Mouse (Mus musculus) Patski (cell line): ENCODE results near the gene Thnsl2. TPM values are rescaled to one million over a fixed set of nuclear protein-coding genes. Genes with fewer than 3 reads are reported as not detected.

Experiments
- ATAC-seq: fragments of 100-300 bp; one replicate; pipeline ENCODE4 v1.8.0; 2021
- CTCF ChIA-PET: fragments of 350-600 bp; sonication (Branson Sonifier 250); formaldehyde crosslinking; loops from one replicate; lab custom pipeline; 2022; ENCODE audit warnings: inconsistent platforms; lab: Charles Lee
- POLR2A ChIA-PET: fragments of 350-600 bp; sonication (Branson Sonifier 250); formaldehyde crosslinking; loops from one replicate; lab custom pipeline; 2022; ENCODE audit warnings: antibody characterized with exemption, inconsistent platforms; lab: Charles Lee
- DNase-seq: peaks from one replicate; pipeline ENCODE4 v3.0.0-alpha.2; 2011; ENCODE audit warnings: low read depth, low spot score
- H3K27me3 ChIP-seq: fragments of 371-371 bp; one replicate; pipeline ENCODE4 v1.5.1; 2021
- CTCF ChIP-seq: fragments of 100-300 bp; IDR thresholded peaks from one replicate; pipeline ENCODE4 v1.5.1; 2021
- in situ Hi-C: fragments of 300-500 bp; cut with MboI; formaldehyde crosslinking; loops from 3 replicates; pipeline ENCODE4 v1.11.1; 2018; ENCODE audit warnings: low pct_unique_long_range_greater_than_20kb, mixed read lengths
- polyA plus RNA-seq: library from polyadenylated mRNA; unstranded; gene quantifications from one replicate; pipeline ENCODE4 v1.2.3, GENCODE M21; 2021

Gene Thnsl2
- polyA plus RNA-seq, 1 experiment from 2014 or later: 0.08 TPM

DNA sequence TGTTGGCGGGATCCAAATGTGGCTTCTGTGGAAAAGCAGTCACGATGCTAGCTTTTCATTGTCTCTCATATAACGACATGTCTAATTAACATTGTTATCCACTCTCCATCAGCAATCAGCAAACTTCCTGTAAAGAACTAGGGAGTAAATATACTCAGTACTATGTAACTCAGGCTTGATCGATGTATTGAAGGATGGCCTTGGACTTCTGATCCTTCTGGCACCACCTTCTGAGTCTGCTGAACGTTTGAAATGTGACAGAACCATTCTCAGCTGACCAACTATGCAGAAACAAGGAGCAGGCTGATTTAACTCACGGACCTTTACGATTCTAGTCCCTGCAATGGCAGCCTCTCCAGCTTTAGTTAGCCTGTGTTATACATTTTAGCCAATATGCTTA lies 17.1 kb upstream of the Thnsl2 start:
- no peak for ATAC-seq
- no peak for DNase-seq
- ChIA-PET POLR2A (no interaction called here), CTCF (interaction anchor here (0.8 kb wide), 1 partner anchor 30 kb away, joined by 3 read pairs; no protein-coding TSS in a partner anchor)
- no peaks in the 10 kb centered on the region for H3K27me3 ChIP-seq
- in situ Hi-C loops: loop anchor here (5.0 to 10.0 kb wide), 2 partner anchors 111 to 644 kb away; partner anchors contain the start of gene Krcc1
- no peak for TF ChIP-seq CTCF

DNA sequence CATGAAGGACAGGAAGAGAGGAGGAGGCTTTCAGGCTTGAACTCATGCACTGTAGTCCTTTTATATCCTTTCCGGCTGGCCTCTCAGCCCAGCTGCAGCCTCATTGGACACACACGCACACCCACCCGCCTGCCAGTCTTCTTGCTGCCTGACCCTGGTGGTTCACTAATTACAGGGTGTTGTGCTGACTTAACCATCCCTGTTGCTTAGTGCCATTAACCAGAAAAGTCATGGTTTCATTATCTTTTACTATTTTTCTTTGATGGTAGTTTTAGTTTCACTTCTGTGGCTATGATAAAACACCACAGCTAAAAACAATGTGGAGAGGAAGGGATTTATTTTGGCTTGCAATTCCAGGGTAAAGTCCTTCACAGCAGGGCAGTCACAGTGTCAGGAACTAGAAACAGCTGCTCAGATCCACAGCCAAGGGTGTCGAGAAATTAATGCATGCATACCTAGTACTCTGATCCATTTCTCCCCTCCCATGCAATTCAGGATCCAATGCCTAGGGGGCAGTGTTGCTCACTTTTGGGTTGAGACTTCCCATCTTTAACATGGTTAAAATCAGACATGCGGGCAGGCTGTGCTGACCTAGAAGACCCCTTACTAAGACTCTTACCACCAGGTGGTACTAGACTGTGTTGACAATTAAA lies 12.6 kb upstream of the Thnsl2 start:
- DNase-seq: no peak
- H3K27me3 ChIP-seq: no peaks in the 10 kb centered on the region
- CTCF ChIA-PET: interaction anchor here (2.5 kb wide), 1 partner anchor 10 kb away, joined by 6 read pairs; no protein-coding TSS in a partner anchor
- peak; percentile 61 for TF ChIP-seq CTCF
- in situ Hi-C loops: no loop called here
- POLR2A ChIA-PET: no interaction called here
- no peak for ATAC-seq

DNA sequence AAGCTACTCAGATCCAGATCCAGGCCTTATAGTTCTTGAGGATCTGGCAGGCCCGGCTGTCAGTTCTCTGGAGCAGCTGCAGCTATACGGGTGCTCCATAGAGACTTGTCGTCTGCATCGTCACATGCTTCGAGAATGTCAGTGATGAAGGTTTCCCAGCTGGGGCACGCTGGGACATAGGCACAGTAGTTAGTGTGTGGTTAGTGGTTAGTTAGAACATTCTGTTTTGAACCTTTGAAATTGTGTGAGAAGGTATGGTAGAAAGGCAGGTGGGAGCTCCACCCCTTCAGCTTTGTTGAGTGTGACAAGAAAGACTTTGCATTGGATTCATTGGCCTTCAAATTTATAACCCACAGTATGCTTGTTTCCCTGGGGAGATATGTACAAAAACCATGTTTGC lies 10.6 kb upstream of the Thnsl2 start:
- POLR2A ChIA-PET: no interaction called here
- no peak for TF ChIP-seq CTCF
- in situ Hi-C loops: loop anchor here (5.0 kb wide), 1 partner anchor 247 kb away; no protein-coding TSS in a partner anchor
- no peaks in the 10 kb centered on the region for H3K27me3 ChIP-seq
- CTCF ChIA-PET: interaction anchor here (1.0 to 2.5 kb wide), 2 partner anchors 11 to 12 kb away, joined by 3 to 6 read pairs; no protein-coding TSS in a partner anchor
- ATAC-seq (no peak), DNase-seq (no peak)

DNA sequence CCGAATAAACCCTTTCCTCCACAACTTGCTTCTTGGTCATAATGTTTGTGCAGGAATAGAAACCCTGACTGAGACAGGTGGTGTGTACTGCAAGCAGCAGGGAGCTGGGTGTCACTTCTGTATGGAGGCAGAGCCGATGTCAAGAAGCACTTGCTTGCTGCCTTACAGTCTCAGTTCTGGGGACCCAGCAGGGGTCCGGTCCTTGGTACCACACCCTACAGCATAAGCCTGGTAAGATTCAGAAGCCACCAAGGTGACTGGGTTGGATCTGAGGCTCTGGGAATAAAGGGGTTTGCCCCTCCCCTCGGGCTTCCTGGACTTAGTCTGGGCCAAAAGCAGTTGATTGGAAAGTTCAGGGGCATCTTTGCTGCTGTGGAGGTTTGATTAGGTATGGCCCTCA lies 9.2 kb upstream of the Thnsl2 start:
- CTCF ChIA-PET: no interaction called here
- in situ Hi-C loops: loop anchor here (5.0 kb wide), 1 partner anchor 249 kb away; no protein-coding TSS in a partner anchor
- POLR2A ChIA-PET: no interaction called here
- DNase-seq: no peak
- H3K27me3 ChIP-seq: no peaks in the 10 kb centered on the region
- ATAC-seq: no peak
- no peak for TF ChIP-seq CTCF

DNA sequence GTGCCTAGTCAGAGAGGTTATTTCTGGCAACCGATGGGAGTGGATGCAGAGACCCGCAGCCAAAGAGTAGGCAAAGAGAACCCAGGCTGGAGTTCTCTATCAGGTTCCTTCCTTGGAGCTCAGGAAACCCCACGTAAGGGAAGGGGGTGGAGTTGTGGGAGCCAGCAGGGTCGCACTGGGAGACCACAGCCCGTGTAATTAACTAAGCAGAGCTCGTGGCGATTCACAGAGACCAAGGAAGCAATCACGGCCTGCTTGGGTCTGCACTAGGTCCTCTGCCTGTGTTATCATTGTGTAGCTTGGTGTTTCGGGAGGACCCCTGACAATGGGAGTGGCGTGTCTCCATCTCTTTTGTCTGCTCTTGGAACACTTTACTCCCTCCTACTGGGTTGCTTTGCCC lies 6.9 kb upstream of the Thnsl2 start:
- ChIA-PET CTCF (interaction anchor here (1.2 to 1.7 kb wide), 2 partner anchors 14 to 26 kb away, joined by 3 to 5 read pairs; no protein-coding TSS in a partner anchor), POLR2A (no interaction called here)
- H3K27me3 ChIP-seq: no peaks in the 10 kb centered on the region
- DNase-seq (no peak), ATAC-seq (no peak)
- in situ Hi-C loops: loop anchor here (5.0 kb wide), 1 partner anchor 251 kb away; no protein-coding TSS in a partner anchor
- no peak for TF ChIP-seq CTCF

DNA sequence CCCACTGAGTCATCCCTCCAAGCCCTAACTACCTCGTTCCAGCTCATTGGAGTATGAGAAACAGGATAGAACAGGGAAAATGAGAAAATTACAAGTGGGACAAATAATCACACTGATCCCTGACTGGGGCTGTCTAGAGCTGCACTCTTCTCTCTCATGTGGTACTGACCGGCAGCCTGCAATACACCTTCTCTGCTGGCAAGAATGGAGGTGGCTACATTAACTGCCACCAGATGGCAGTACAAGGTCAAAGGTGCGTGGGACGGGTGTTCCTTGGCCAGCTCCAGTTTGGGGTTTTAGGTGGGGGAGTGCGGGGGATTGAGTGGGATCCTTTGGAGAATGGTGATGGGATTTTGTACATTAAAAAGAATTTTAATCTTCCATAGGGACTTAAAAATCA lies 5.3 kb upstream of the Thnsl2 start:
- in situ Hi-C loops: no loop called here
- TF ChIP-seq CTCF: peak; percentile 84
- ATAC-seq (peak; percentile 84), DNase-seq (no peak)
- CTCF ChIA-PET: interaction anchor here (0.8 to 2.2 kb wide), 9 partner anchors 13 to 654 kb away, joined by 3 to 10 read pairs (median 4); no protein-coding TSS in a partner anchor
- no peaks in the 10 kb centered on the region for H3K27me3 ChIP-seq
- POLR2A ChIA-PET: no interaction called here

DNA sequence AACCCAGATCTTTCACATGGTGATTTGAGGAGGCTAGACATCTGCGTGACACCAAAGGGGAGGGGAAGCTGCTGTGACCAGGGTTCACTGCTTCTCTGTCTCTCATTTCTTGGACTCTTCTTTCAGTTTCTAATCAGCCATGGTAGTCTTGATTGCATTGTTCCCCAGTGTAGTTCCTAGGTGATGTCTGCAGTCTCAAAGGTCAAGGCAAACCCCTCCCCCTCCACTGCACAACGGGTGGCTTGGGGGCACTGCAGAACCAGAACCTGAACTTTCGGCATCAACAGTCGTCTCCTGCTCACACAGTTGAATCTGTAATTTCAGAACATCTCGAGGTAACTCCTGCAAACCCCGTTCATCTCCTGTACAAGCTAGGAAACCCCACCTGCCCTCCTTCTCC lies 4.1 kb upstream of the Thnsl2 start:
- in situ Hi-C loops: no loop called here
- CTCF ChIA-PET: interaction anchor here (1.1 to 2.2 kb wide), 2 partner anchors 251 to 656 kb away, joined by 3 to 10 read pairs; no protein-coding TSS in a partner anchor
- POLR2A ChIA-PET: no interaction called here
- no peaks in the 10 kb centered on the region for H3K27me3 ChIP-seq
- TF ChIP-seq CTCF: no peak
- ATAC-seq (no peak), DNase-seq (no peak)

DNA sequence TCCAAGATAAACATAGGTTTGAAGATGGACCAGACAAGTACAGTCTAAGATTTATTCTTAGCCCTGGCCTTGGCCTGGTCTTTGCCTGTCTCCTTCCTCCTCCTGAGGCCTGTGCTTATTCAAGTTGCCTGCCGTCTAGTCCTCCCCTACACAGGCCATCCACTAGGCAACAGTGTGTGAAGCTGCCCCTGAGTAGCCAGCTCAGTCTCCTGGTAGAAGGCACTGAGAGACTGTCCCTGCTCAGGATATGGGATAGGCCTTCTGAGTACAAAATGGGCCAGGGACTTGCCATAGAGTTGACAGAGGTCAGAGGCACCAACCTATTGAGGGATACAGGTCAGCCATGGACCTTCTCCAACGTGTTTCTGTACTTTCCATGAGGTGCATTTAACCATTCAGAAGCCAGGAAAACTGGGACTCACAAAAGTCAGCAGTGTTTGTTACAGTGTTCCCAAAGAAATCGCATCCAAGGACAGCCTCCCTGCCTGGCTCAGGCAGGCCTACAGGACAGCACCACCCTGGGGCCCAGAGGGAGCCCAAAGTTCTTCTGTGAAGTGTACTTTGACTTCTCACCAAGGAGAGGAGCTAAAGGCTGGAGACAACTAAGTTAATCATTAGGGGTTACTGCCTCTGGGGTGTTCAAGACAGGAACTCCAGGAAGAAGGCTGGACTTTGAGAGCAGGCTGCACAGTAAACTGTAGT lies 1.2 kb upstream of the Thnsl2 start:
- CTCF ChIA-PET: interaction anchor here (1.1 to 2.1 kb wide), 3 partner anchors 9 to 253 kb away, joined by 3 to 9 read pairs (median 5); no protein-coding TSS in a partner anchor
- ATAC-seq (peak; percentile 71), DNase-seq (no peak)
- in situ Hi-C loops: no loop called here
- no peak for TF ChIP-seq CTCF
- H3K27me3 ChIP-seq: no peaks in the 10 kb centered on the region
- POLR2A ChIA-PET: no interaction called here

DNA sequence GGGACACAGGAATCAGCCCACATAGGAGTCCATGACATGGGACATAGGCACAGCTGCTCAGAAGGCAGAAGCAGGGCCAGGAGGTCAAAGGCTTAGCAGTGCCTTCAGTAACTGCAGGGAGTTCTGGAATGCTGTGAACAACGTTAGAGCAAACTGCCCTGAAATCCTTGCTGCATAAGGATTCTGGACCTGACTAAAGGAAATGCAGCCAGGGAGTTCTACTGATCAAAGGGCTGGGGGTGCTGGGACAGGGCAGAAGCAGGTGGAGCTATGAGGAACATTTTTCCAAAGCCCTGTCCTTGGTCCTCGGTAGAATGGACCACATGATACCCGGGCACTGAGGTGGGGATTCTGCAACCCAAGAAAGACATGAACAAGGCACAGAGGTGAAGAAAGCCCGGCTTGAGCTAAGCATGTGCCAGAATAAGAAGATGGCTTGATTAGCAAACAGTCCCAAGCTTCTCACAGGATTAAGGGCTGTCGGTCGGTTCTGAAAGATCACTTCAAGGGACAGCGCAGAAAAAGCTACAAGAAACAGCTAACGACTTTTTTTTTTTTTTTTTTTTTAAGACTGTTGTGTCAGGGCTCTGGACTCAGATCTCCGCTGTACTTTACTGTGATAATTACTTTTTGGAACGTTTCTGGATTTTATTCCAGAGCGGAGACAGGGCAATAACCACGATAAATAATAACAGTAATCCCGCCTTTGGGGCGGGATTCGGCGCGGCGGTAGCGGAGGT lies 915 bp downstream of the Thnsl2 start:
- no peak for DNase-seq

DNA sequence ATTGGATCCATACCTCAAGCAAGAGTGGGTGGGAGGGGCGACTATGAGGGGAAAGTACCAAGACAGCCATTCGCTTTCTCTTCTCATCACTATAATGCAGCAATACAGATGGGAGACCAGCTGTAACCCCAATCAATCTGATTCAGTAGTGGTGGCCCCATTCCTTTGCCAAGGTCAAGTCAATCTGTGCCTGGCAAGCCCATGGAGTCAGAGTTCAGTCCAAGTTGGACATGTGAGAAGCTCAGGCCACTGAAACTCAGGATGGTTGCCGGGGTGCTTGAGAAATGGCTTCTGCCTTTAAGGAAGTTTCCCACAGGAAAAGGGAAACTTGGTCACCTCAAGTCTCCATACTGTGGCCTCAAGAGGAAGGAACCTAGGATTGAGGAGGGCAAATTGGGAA lies 9.2 kb downstream of the Thnsl2 start:
- no peak for ATAC-seq
- ChIA-PET CTCF (interaction anchor here (2.9 kb wide), 1 partner anchor 10 kb away, joined by 9 read pairs; the partner anchor contains the start of gene Thnsl2), POLR2A (no interaction called here)
- no peak for TF ChIP-seq CTCF
- no peaks in the 10 kb centered on the region for H3K27me3 ChIP-seq
- DNase-seq: no peak
- in situ Hi-C loops: no loop called here

More for the DNA sequence above, 915 bp downstream of the Thnsl2 start:
- no peak for TF ChIP-seq CTCF
- no peak for ATAC-seq
- in situ Hi-C loops: no loop called here
- H3K27me3 ChIP-seq: no peaks in the 10 kb centered on the region
- ChIA-PET CTCF (interaction anchor here (0.8 to 1.4 kb wide), 3 partner anchors 9 to 279 kb away, joined by 3 read pairs; no protein-coding TSS in a partner anchor), POLR2A (interaction anchor here (0.6 kb wide), 1 partner anchor 116 kb away, joined by 3 read pairs; no protein-coding TSS in a partner anchor)
